Mouse (Mus musculus) midbrain, embryonic 12.5 days (tissue): ENCODE measurements around the gene S1pr5. TPM values are rescaled to one million over a fixed set of nuclear protein-coding genes. Genes with fewer than 3 reads are reported as not detected.
"Not testable (repeated sequence)": the region's sequence is repeated elsewhere in the genome, so short reads cannot be mapped to it uniquely, and the experiment has no call there.

Experiments
- ATAC-seq: fragments of 200-750 bp; cut with Nextera tagmentation; 2 replicates; pipeline ENCODE4 v1.8.0; 2017; ENCODE audit warnings: low read depth, moderate TSS enrichment, moderate library complexity; ENCODE audit not compliant: low FRiP score
- H3K27ac ChIP-seq: fragments of 300-500 bp; sonication (generic); replicated peaks from 2 replicates; pipeline ENCODE4 v1.5.1; 2016; ENCODE audit warnings: mild to moderate bottlenecking
- H3K27me3 ChIP-seq: fragments of 300-500 bp; sonication (generic); 2 replicates; pipeline ENCODE4 v1.6.1; 2016; ENCODE audit warnings: mild to moderate bottlenecking
- H3K36me3 ChIP-seq: fragments of 300-500 bp; sonication (generic); 2 replicates; pipeline ENCODE4 v1.6.1; 2016
- H3K4me1 ChIP-seq: fragments of 300-500 bp; sonication (generic); 2 replicates; pipeline ENCODE4 v1.6.1; 2016
- H3K4me2 ChIP-seq: fragments of 300-500 bp; sonication (generic); replicated peaks from 2 replicates; pipeline ENCODE4 v1.6.1; 2016; ENCODE audit warnings: mild to moderate bottlenecking, moderate library complexity
- H3K4me3 ChIP-seq: fragments of 300-500 bp; sonication (generic); 2 replicates; pipeline ENCODE4 v1.5.1; 2016; ENCODE audit warnings: mild to moderate bottlenecking
- H3K9ac ChIP-seq: fragments of 300-500 bp; sonication (generic); replicated peaks from 2 replicates; pipeline ENCODE4 v1.6.1; 2016; ENCODE audit warnings: mild to moderate bottlenecking, moderate library complexity
- H3K9me3 ChIP-seq: fragments of 300-500 bp; sonication (generic); 2 replicates; pipeline ENCODE4 v1.6.1; 2016; ENCODE audit warnings: mild to moderate bottlenecking
- WGBS: fragments of 180-500 bp; shearing (Covaris S2); methylation state at CpG from one replicate; pipeline ENCODE4 v1.1.7; 2016; 5-methylcytosine and 5-hydroxymethylcytosine counted together
- polyA plus RNA-seq: library from polyadenylated mRNA; unstranded; fragments of >200 nt; fragmentation: Nextera tagmentation; extraction: Ambion mirVana; gene quantifications from 2 replicates; pipeline ENCODE4 v1.2.1, GENCODE M21; 2016

The S1pr5 gene
- polyA plus RNA-seq, 1 experiment from 2014 or later, result 0.38 TPM

- Histone ChIP-seq H3K36me3 (peaks cover 52% of the 10 kb centered on the region), H3K4me2 (no peak overlapping the region), H3K27me3 (peaks cover 11% of the 10 kb centered on the region; the same call in 1 of the 2 replicates), H3K9ac (no peak overlapping the region), H3K4me1 (peaks cover 11% of the 10 kb centered on the region), H3K27ac (no peak overlapping the region), H3K4me3 (no peak overlapping the region), H3K9me3 (no peaks in the 10 kb centered on the region)
- 92% methylated on average over 5 of the region's 5 CpGs for WGBS
- ATAC-seq, result no peak
Measured at GRCm38 (mm10) chr9:21232867-21233266, 15.4 kb downstream of the S1pr5 start.

GRCm38 (mm10) chr9:21231551-21231950 is 16.7 kb downstream of the S1pr5 start:
- Histone ChIP-seq H3K4me1 (peaks cover 5% of the 10 kb centered on the region), H3K27me3 (peaks cover 19% of the 10 kb centered on the region; the same call in 1 of the 2 replicates), H3K4me3 (no peak overlapping the region), H3K27ac (no peak overlapping the region), H3K9me3 (no peaks in the 10 kb centered on the region), H3K4me2 (no peak overlapping the region), H3K9ac (no peak overlapping the region), H3K36me3 (peaks cover 52% of the 10 kb centered on the region)
- 47% methylated on average over 23 of the region's 23 CpGs for WGBS
- no peak for ATAC-seq

GRCm38 (mm10) chr9:21227342-21227741 is 20.9 kb downstream of the S1pr5 start:
- Histone ChIP-seq H3K4me1 (peaks cover 5% of the 10 kb centered on the region), H3K4me2 (peak overlapping the region; percentile 42), H3K9me3 (peaks cover 4% of the 10 kb centered on the region; the same call in 1 of the 2 replicates), H3K27ac (no peak overlapping the region), H3K36me3 (peaks cover 33% of the 10 kb centered on the region), H3K9ac (peak overlapping the region; percentile 43; the same call in 1 of the 2 replicates), H3K27me3 (peaks cover 31% of the 10 kb centered on the region), H3K4me3 (peak overlapping the region; percentile 18)
- ATAC-seq, result no peak
- WGBS, result 14% methylated on average over 16 of the region's 16 CpGs

- no peak overlapping the region for H3K27ac ChIP-seq
- no peak overlapping the region for H3K9ac ChIP-seq
- peak overlapping the region; percentile 35 for H3K4me2 ChIP-seq
- no peak overlapping the region for H3K4me3 ChIP-seq
- H3K9me3 ChIP-seq, result peaks cover 4% of the 10 kb centered on the region; the same call in 1 of the 2 replicates
- no peak for ATAC-seq
- WGBS, result 23% methylated on average over 7 of the region's 7 CpGs
- peaks cover 10% of the 10 kb centered on the region for H3K4me1 ChIP-seq
- H3K36me3 ChIP-seq, result peaks cover 15% of the 10 kb centered on the region
- peaks cover 31% of the 10 kb centered on the region for H3K27me3 ChIP-seq
Measured at GRCm38 (mm10) chr9:21225415-21225758, 22.9 kb downstream of the S1pr5 start.

- peaks cover 31% of the 10 kb centered on the region for H3K27me3 ChIP-seq
- peaks cover 10% of the 10 kb centered on the region for H3K4me1 ChIP-seq
- WGBS, result 24% methylated on average over 26 of the region's 26 CpGs
- ATAC-seq, result no peak
- H3K9ac ChIP-seq, result no peak overlapping the region
- peak overlapping the region; percentile 35 for H3K4me2 ChIP-seq
- H3K4me3 ChIP-seq, result no peak overlapping the region; the same call in 1 of the 2 replicates
- H3K27ac ChIP-seq, result no peak overlapping the region
- H3K9me3 ChIP-seq, result peaks cover 4% of the 10 kb centered on the region; the same call in 1 of the 2 replicates
- peaks cover 9% of the 10 kb centered on the region; the same call in 1 of the 2 replicates for H3K36me3 ChIP-seq
Measured at GRCm38 (mm10) chr9:21224576-21225414, 23.4 kb downstream of the S1pr5 start.

GRCm38 (mm10) chr9:21223906-21224305 is 24.3 kb downstream of the S1pr5 start:
- Histone ChIP-seq H3K4me2 (no peak overlapping the region), H3K4me3 (no peak overlapping the region), H3K4me1 (peaks cover 10% of the 10 kb centered on the region), H3K27ac (no peak overlapping the region), H3K36me3 (peaks cover 1% of the 10 kb centered on the region; the same call in 1 of the 2 replicates), H3K27me3 (peaks cover 31% of the 10 kb centered on the region), H3K9me3 (peaks cover 4% of the 10 kb centered on the region; the same call in 1 of the 2 replicates), H3K9ac (no peak overlapping the region)
- WGBS, result 92% methylated on average over 6 of the region's 6 CpGs
- no peak for ATAC-seq

- peaks cover 27% of the 10 kb centered on the region for H3K27me3 ChIP-seq
- H3K4me2 ChIP-seq, ATAC-seq, H3K9ac ChIP-seq, H3K27ac ChIP-seq, H3K4me3 ChIP-seq, H3K9me3 ChIP-seq, H3K36me3 ChIP-seq, H3K4me1 ChIP-seq: not testable (repeated sequence)
- 100% methylated on average over 2 of the region's 2 CpGs for WGBS
Measured at GRCm38 (mm10) chr9:21223490-21223889, 24.8 kb downstream of the S1pr5 start.

- H3K4me3 ChIP-seq, result no peak overlapping the region
- peaks cover 8% of the 10 kb centered on the region; the same call in 1 of the 2 replicates for H3K4me1 ChIP-seq
- H3K9ac ChIP-seq, result no peak overlapping the region
- peaks cover 11% of the 10 kb centered on the region for H3K27me3 ChIP-seq
- peaks cover 4% of the 10 kb centered on the region; the same call in 1 of the 2 replicates for H3K9me3 ChIP-seq
- no peak overlapping the region for H3K4me2 ChIP-seq
- H3K36me3 ChIP-seq, result no peaks in the 10 kb centered on the region
- no peak for ATAC-seq
- H3K27ac ChIP-seq, result no peak overlapping the region
- 26% methylated on average over 7 of the region's 7 CpGs for WGBS
Measured at GRCm38 (mm10) chr9:21221383-21221929, 26.8 kb downstream of the S1pr5 start.

GRCm38 (mm10) chr9:21220490-21221382 is 27.5 kb downstream of the S1pr5 start:
- 14% methylated on average over 21 of the region's 21 CpGs for WGBS
- Histone ChIP-seq H3K9me3 (peaks cover 4% of the 10 kb centered on the region; the same call in 1 of the 2 replicates), H3K27ac (no peak overlapping the region), H3K27me3 (peaks cover 10% of the 10 kb centered on the region), H3K36me3 (no peaks in the 10 kb centered on the region), H3K4me2 (peak overlapping the region; percentile 43), H3K4me3 (peak overlapping the region; percentile 25), H3K4me1 (peaks cover 10% of the 10 kb centered on the region; the same call in 1 of the 2 replicates), H3K9ac (no peak overlapping the region)
- ATAC-seq, result peak; percentile 89

GRCm38 (mm10) chr9:21219820-21220219 is 28.4 kb downstream of the S1pr5 start:
- H3K9me3 ChIP-seq, result peaks cover 4% of the 10 kb centered on the region; the same call in 1 of the 2 replicates
- H3K4me3 ChIP-seq, result no peak overlapping the region
- H3K4me1 ChIP-seq, result peaks cover 10% of the 10 kb centered on the region; the same call in 1 of the 2 replicates
- ATAC-seq, result no peak
- peaks cover under 1% of the 10 kb centered on the region; the same call in 1 of the 2 replicates for H3K27me3 ChIP-seq
- no peak overlapping the region for H3K27ac ChIP-seq
- no peak overlapping the region for H3K9ac ChIP-seq
- no peaks in the 10 kb centered on the region for H3K36me3 ChIP-seq
- 37% methylated on average over 3 of the region's 3 CpGs for WGBS
- no peak overlapping the region for H3K4me2 ChIP-seq

GRCm38 (mm10) chr9:21216050-21216841 is 32.0 kb downstream of the S1pr5 start:
- H3K27ac ChIP-seq, result no peak overlapping the region
- H3K4me1 ChIP-seq, result peaks cover 10% of the 10 kb centered on the region; the same call in 1 of the 2 replicates
- WGBS, result 76% methylated on average over 25 of the region's 25 CpGs
- H3K27me3 ChIP-seq, result no peaks in the 10 kb centered on the region
- no peak overlapping the region for H3K9ac ChIP-seq
- H3K9me3 ChIP-seq, result no peaks in the 10 kb centered on the region
- no peak overlapping the region for H3K4me2 ChIP-seq
- H3K4me3 ChIP-seq, result no peak overlapping the region
- H3K36me3 ChIP-seq, result no peaks in the 10 kb centered on the region
- peak; percentile 45; the same call in 1 of the 2 replicates for ATAC-seq
